Mouse (Mus musculus) liver, embryonic 13.5 days (tissue): ENCODE measurements around the gene Rpl36a. TPM values are rescaled to one million over a fixed set of nuclear protein-coding genes. Genes with fewer than 3 reads are reported as not detected.
A peak's percentile ranks its signal among the peaks of the same experiment; 100 is the strongest.
"Not testable (repeated sequence)": the region's sequence is repeated elsewhere in the genome, so short reads cannot be mapped to it uniquely, and the experiment has no call there.

Source experiments
- ATAC-seq: fragments of 200-750 bp; cut with Nextera tagmentation; 2 replicates; pipeline ENCODE4 v1.8.0; 2017; ENCODE audit warnings: low read depth, mild to moderate bottlenecking, moderate number of reproducible peaks, moderate library complexity
- DNase-seq: peaks from one replicate; pipeline ENCODE4 v3.0.0; 2022
- H3K27ac ChIP-seq: fragments of 300-500 bp; sonication (generic); 2 replicates; pipeline ENCODE4 v1.5.1; 2015; ENCODE audit warnings: moderate library complexity, mild to moderate bottlenecking, inconsistent platforms
- H3K27me3 ChIP-seq: fragments of 300-500 bp; sonication (generic); 2 replicates; pipeline ENCODE4 v1.6.1; 2015; ENCODE audit warnings: mild to moderate bottlenecking, inconsistent platforms
- H3K36me3 ChIP-seq: fragments of 300-500 bp; sonication (generic); 2 replicates; pipeline ENCODE4 v1.6.1; 2015; ENCODE audit warnings: mild to moderate bottlenecking, inconsistent platforms
- H3K4me1 ChIP-seq: fragments of 300-500 bp; sonication (generic); replicated peaks from 2 replicates; pipeline ENCODE4 v1.6.1; 2015; ENCODE audit warnings: inconsistent platforms
- H3K4me2 ChIP-seq: fragments of 300-500 bp; sonication (generic); 2 replicates; pipeline ENCODE4 v1.6.1; 2015; ENCODE audit warnings: inconsistent platforms, mild to moderate bottlenecking, moderate library complexity
- H3K4me3 ChIP-seq: fragments of 300-500 bp; sonication (generic); replicated peaks from 2 replicates; pipeline ENCODE4 v1.5.1; 2015; ENCODE audit warnings: mild to moderate bottlenecking, inconsistent platforms
- H3K9ac ChIP-seq: fragments of 300-500 bp; sonication (generic); 2 replicates; pipeline ENCODE4 v1.6.1; 2015; ENCODE audit warnings: mild to moderate bottlenecking, inconsistent platforms
- H3K9me3 ChIP-seq: fragments of 300-500 bp; sonication (generic); replicated peaks from 2 replicates; pipeline ENCODE4 v1.6.1; 2016; ENCODE audit warnings: inconsistent platforms
- WGBS: fragments of 180-500 bp; shearing (Covaris S2); methylation state at CpG from one replicate; pipeline ENCODE4 v1.1.7; 2015; ENCODE audit not compliant: insufficient replicate concordance; 5-methylcytosine and 5-hydroxymethylcytosine counted together
- polyA plus RNA-seq: library from polyadenylated mRNA; unstranded; fragments of >200 nt; fragmentation: Nextera tagmentation; extraction: Ambion mirVana; gene quantifications from 2 replicates; pipeline ENCODE4 v1.2.1, GENCODE M21; 2015

The Rpl36a gene
- polyA plus RNA-seq = 398 and 420 TPM in 2 replicates

GRCm38 (mm10) chrX:134585103-134586002 lies at the start of gene Rpl36a:
Gene Rpl36a, plus strand, starts transcription at chrX:134585654.
- H3K4me2 ChIP-seq = peak within 1 kb of the TSS; percentile 70
- WGBS = 18% methylated on average over 45 of the region's 45 CpGs
- DNase-seq (peak; percentile 86), ATAC-seq (peak; percentile 91)
- H3K4me1 ChIP-seq = peaks cover 36% of the 10 kb centered on the region
- peak within 1 kb of the TSS; percentile 81 for H3K27ac ChIP-seq
- H3K9me3 ChIP-seq = no peaks in the 10 kb centered on the region
- H3K4me3 ChIP-seq = peak within 1 kb of the TSS; percentile 67
- H3K27me3 ChIP-seq = no peaks in the 10 kb centered on the region
- peaks cover 17% of the 10 kb centered on the region for H3K36me3 ChIP-seq
- H3K9ac ChIP-seq = peak within 1 kb of the TSS; percentile 78

DNA sequence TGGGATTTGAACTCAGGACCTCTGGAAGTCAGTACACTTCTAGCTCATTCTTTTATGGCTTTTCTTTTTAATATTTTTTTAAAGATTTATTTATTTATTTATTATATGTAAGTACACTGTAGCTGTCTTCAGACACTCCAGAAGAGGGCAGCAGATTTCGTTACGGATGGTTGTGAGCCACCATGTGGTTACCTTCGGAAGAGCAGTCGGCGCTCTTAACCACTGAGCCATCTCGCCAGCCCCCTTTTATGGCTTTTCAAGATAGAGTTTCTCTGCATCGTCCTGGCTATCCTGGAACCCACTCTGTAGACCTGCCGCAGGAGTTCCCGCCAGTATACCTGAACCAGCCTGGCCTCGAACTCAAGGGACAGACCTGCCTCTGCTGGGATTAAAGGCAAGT lies 45.7 kb upstream of the Rpl36a start:
- DNase-seq = peak; percentile 17
- H3K9me3 ChIP-seq = not testable (repeated sequence)
- WGBS = 45% methylated on average over 10 of the region's 10 CpGs

DNA sequence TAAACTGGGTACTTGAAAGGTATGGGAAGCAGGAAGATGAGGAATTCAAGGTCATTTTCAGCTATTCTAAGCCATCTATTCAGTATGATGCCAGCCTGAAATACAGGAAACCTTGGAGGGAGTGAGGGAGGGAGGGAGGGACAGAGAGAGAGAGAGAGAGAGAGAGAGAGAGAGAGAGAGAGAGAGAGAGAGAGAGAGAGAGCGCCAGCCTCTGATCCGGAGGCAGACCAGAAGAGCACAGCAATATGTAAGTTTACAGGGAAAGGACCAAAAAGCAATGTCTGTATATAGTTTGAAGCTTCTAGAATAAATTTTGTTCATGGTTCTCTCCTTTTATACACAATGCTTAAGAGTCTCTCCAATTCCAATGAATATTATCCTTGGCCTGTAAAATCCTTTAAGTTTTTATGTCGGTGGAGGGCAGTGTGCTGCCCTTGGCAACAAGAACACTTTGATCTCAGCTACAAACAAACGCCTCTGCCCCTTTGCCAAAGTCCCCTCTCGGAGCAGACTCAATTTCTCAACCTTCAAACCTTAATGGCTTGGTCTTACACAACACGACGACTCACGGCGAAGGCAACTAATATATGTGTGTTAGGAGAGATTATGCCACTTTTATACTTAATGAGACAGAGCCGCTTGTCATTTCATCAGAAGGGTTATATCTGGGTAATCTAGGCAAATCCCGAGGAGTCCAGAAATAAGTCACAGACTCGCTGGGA lies 44.9 kb upstream of the Rpl36a start:
- DNase-seq (no peak), ATAC-seq (peak; percentile 3; the same call in 1 of the 2 replicates)
- 19% methylated on average over 12 of the region's 12 CpGs for WGBS
- Histone ChIP-seq H3K4me1 (peaks cover 3% of the 10 kb centered on the region), H3K27me3 (no peaks in the 10 kb centered on the region), H3K9me3 (no peaks in the 10 kb centered on the region), H3K36me3 (peaks cover 12% of the 10 kb centered on the region), H3K27ac (peak overlapping the region; percentile 72), H3K9ac (peak overlapping the region; percentile 76), H3K4me3 (peak overlapping the region; percentile 70), H3K4me2 (peak overlapping the region; percentile 74)

More for the DNA sequence above, 45.7 kb upstream of the Rpl36a start:
- peaks cover 11% of the 10 kb centered on the region for H3K36me3 ChIP-seq
- H3K4me2 ChIP-seq = peak overlapping the region; percentile 74
- not testable (repeated sequence) for H3K4me1 ChIP-seq, H3K27me3 ChIP-seq
- H3K9ac ChIP-seq = peak overlapping the region; percentile 76
- peak; percentile 50 for ATAC-seq
- peak overlapping the region; percentile 70 for H3K4me3 ChIP-seq
- 0 out of 2 replicates have a peak overlapping the region, but pooled peaks have one; percentile 23 for H3K27ac ChIP-seq

- peak; percentile 88 for ATAC-seq
- Histone ChIP-seq H3K9me3 (no peaks in the 10 kb centered on the region), H3K4me3 (peak within 1 kb of the TSS; percentile 70), H3K9ac (peak within 1 kb of the TSS; percentile 76), H3K4me1 (peaks cover 3% of the 10 kb centered on the region), H3K36me3 (peaks cover 12% of the 10 kb centered on the region; the same call in 1 of the 2 replicates), H3K4me2 (peak within 1 kb of the TSS; percentile 74), H3K27ac (peak within 1 kb of the TSS; percentile 82), H3K27me3 (no peaks in the 10 kb centered on the region)
- 17% methylated on average over 52 of the region's 61 CpGs for WGBS
- DNase-seq = peak; percentile 38
These were observed 44.1 kb upstream of the Rpl36a start, which contains the start of gene Timm8a1 for GRCm38 (mm10) chrX:134541145-134541954. Gene Timm8a1, minus strand, starts transcription at chrX:134541865.

GRCm38 (mm10) chrX:134541955-134542308 lies 43.5 kb upstream of the Rpl36a start:
- peaks cover 9% of the 10 kb centered on the region; the same call in 1 of the 2 replicates for H3K36me3 ChIP-seq
- peak overlapping the region; percentile 82 for H3K27ac ChIP-seq
- peak overlapping the region; percentile 76 for H3K9ac ChIP-seq
- H3K4me1 ChIP-seq = peaks cover 3% of the 10 kb centered on the region
- peak overlapping the region; percentile 74 for H3K4me2 ChIP-seq
- H3K4me3 ChIP-seq = peak overlapping the region; percentile 70
- 21% methylated on average over 6 of the region's 6 CpGs for WGBS
- no peak for DNase-seq
- H3K9me3 ChIP-seq = no peaks in the 10 kb centered on the region
- H3K27me3 ChIP-seq = no peaks in the 10 kb centered on the region
- peak; percentile 19; the same call in 1 of the 2 replicates for ATAC-seq

- Histone ChIP-seq H3K9ac (no peak overlapping the region), H3K4me3 (no peak overlapping the region), H3K27me3 (no peaks in the 10 kb centered on the region), H3K4me1 (0 out of 2 replicates have a peak, but pooled peaks cover 2% of the 10 kb centered on the region), H3K4me2 (no peak overlapping the region), H3K36me3 (peaks cover 8% of the 10 kb centered on the region; the same call in 1 of the 2 replicates), H3K27ac (no peak overlapping the region), H3K9me3 (no peaks in the 10 kb centered on the region)
- 70% methylated on average over 4 of the region's 4 CpGs for WGBS
- DNase-seq = no peak
- ATAC-seq = no peak
These were observed 38.1 kb upstream of the Rpl36a start for GRCm38 (mm10) chrX:134547330-134547729.

- DNase-seq (peak; percentile 2), ATAC-seq (no peak)
- Histone ChIP-seq H3K9ac (no peak overlapping the region), H3K4me1 (no peaks in the 10 kb centered on the region), H3K36me3 (peaks cover 9% of the 10 kb centered on the region), H3K4me2 (no peak overlapping the region), H3K4me3 (no peak overlapping the region), H3K9me3 (no peaks in the 10 kb centered on the region), H3K27me3 (no peaks in the 10 kb centered on the region), H3K27ac (no peak overlapping the region)
- 16% methylated on average over 5 of the region's 5 CpGs for WGBS
These were observed 34.6 kb upstream of the Rpl36a start for GRCm38 (mm10) chrX:134550903-134551302.

GRCm38 (mm10) chrX:134553326-134553725 lies 32.1 kb upstream of the Rpl36a start:
- DNase-seq (no peak), ATAC-seq (no peak)
- H3K4me3 ChIP-seq = no peak overlapping the region
- no peaks in the 10 kb centered on the region for H3K4me1 ChIP-seq
- 85% methylated on average over 4 of the region's 4 CpGs for WGBS
- H3K4me2 ChIP-seq = no peak overlapping the region
- no peaks in the 10 kb centered on the region for H3K27me3 ChIP-seq
- H3K9ac ChIP-seq = no peak overlapping the region
- H3K9me3 ChIP-seq = no peaks in the 10 kb centered on the region
- peaks cover 5% of the 10 kb centered on the region for H3K36me3 ChIP-seq
- H3K27ac ChIP-seq = no peak overlapping the region

DNA sequence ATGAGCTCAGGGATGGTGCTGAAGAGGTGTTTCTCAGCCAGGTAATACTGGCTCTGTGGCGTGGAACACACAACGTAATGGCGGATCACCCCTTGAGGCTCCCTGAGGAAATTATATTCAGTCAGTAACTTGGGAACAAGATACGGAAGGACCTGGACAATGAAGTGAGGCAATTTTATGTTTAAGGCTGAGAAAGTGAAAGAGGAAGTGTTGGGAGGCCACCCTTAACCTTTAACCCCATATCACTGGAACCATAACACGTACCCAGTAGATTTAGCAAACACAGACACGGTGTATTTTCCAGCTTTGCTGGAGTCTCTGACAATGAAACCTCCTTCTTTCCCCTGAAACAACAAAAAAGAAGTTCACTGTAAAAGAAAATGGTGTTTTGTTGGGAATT lies 31.0 kb upstream of the Rpl36a start:
- Histone ChIP-seq H3K9me3 (no peaks in the 10 kb centered on the region), H3K9ac (no peak overlapping the region), H3K27ac (no peak overlapping the region), H3K4me1 (no peaks in the 10 kb centered on the region), H3K27me3 (no peaks in the 10 kb centered on the region), H3K36me3 (peaks cover 5% of the 10 kb centered on the region), H3K4me2 (no peak overlapping the region), H3K4me3 (no peak overlapping the region)
- no peak for ATAC-seq
- 66% methylated on average over 6 of the region's 6 CpGs for WGBS
- no peak for DNase-seq

- H3K27me3 ChIP-seq = no peaks in the 10 kb centered on the region
- H3K36me3 ChIP-seq = no peaks in the 10 kb centered on the region
- DNase-seq (no peak), ATAC-seq (peak; percentile 47; the same call in 1 of the 2 replicates)
- no peak overlapping the region for H3K9ac ChIP-seq
- no peaks in the 10 kb centered on the region for H3K9me3 ChIP-seq
- no peak overlapping the region for H3K27ac ChIP-seq
- H3K4me3 ChIP-seq = no peak overlapping the region
- 36% methylated on average over 4 of the region's 4 CpGs for WGBS
- no peaks in the 10 kb centered on the region for H3K4me1 ChIP-seq
- H3K4me2 ChIP-seq = no peak overlapping the region
These were observed 21.1 kb upstream of the Rpl36a start for GRCm38 (mm10) chrX:134564326-134564725.
